Mouse (Mus musculus): Measurements from ENCODE around the gene Slc25a16. TPM values are rescaled to one million over a fixed set of nuclear protein-coding genes. Genes with fewer than 3 reads are reported as not detected.
"Not testable (repeated sequence)": the region's sequence is repeated elsewhere in the genome, so short reads cannot be mapped to it uniquely, and the experiment has no call there.

Slc25a16 gene
- total and polyA plus RNA-seq, 2 experiments from 2014 or later = 13.7 to 15.7 TPM

GRCm38 (mm10) chr10:62900144-62900543, 20.3 kb upstream of the Slc25a16 start:
- no peak overlapping the region for H3K9ac ChIP-seq (replicated peaks; ENCODE audit: low read length)
- no peaks in the 10 kb centered on the region for H3K27me3 ChIP-seq (ENCODE audit: insufficient read depth, low read length)
- H3K9me3 ChIP-seq (ENCODE audit: low read length) = no peaks in the 10 kb centered on the region
- TF ChIP-seq CTCF (IDR thresholded peaks at IDR 0.05; ENCODE audit: low read depth) = no peak
- WGBS = 97% methylated on average over 4 of the region's 4 CpGs
- H3K4me2 ChIP-seq (ENCODE audit: low read depth, low read length) = no peak overlapping the region
- H3K4me1 ChIP-seq (ENCODE audit: insufficient read depth, low read length) = no peaks in the 10 kb centered on the region
- ATAC-seq (no peak), DNase-seq (ENCODE audit: low spot score) (no peak)
- no peak overlapping the region for H3K4me3 ChIP-seq (ENCODE audit: low read length)
- no peak overlapping the region for H3K27ac ChIP-seq
- no peaks in the 10 kb centered on the region for H3K36me3 ChIP-seq (ENCODE audit: insufficient read depth, low read length)

- 46% methylated on average over 8 of the region's 8 CpGs for WGBS
- no peaks in the 10 kb centered on the region for H3K27me3 ChIP-seq (ENCODE audit: insufficient read depth, low read length)
- H3K27ac ChIP-seq = no peak overlapping the region
- ATAC-seq = no peak
- H3K4me3 ChIP-seq (ENCODE audit: low read length) = no peak overlapping the region
- no peak overlapping the region for H3K4me2 ChIP-seq (ENCODE audit: low read depth, low read length)
- no peaks in the 10 kb centered on the region for H3K4me1 ChIP-seq (ENCODE audit: insufficient read depth, low read length)
- H3K9ac ChIP-seq (replicated peaks; ENCODE audit: low read length) = no peak overlapping the region
- no peak for DNase-seq (ENCODE audit: low spot score)
- no peaks in the 10 kb centered on the region for H3K9me3 ChIP-seq (ENCODE audit: low read length)
- H3K36me3 ChIP-seq (ENCODE audit: insufficient read depth, low read length) = no peaks in the 10 kb centered on the region
- no peak for TF ChIP-seq CTCF (IDR thresholded peaks at IDR 0.05; ENCODE audit: low read depth)
Observed at GRCm38 (mm10) chr10:62901826-62902225, 18.6 kb upstream of the Slc25a16 start.

- Histone ChIP-seq H3K4me1 (ENCODE audit: insufficient read depth, low read length) (no peaks in the 10 kb centered on the region), H3K27ac (no peak overlapping the region), H3K36me3 (ENCODE audit: insufficient read depth, low read length) (no peaks in the 10 kb centered on the region), H3K4me3 (ENCODE audit: low read length) (no peak overlapping the region), H3K4me2 (ENCODE audit: low read depth, low read length) (no peak overlapping the region), H3K27me3 (ENCODE audit: insufficient read depth, low read length) (no peaks in the 10 kb centered on the region), H3K9me3 (ENCODE audit: low read length) (no peaks in the 10 kb centered on the region), H3K9ac (replicated peaks; ENCODE audit: low read length) (no peak overlapping the region)
- TF ChIP-seq CTCF (IDR thresholded peaks at IDR 0.05; ENCODE audit: low read depth) = no peak
- ATAC-seq (no peak), DNase-seq (ENCODE audit: low spot score) (no peak)
- 54% methylated on average over 1 of the region's 1 CpGs for WGBS
Observed at GRCm38 (mm10) chr10:62902829-62903228, 17.6 kb upstream of the Slc25a16 start.

GRCm38 (mm10) chr10:62906336-62906735, 14.1 kb upstream of the Slc25a16 start:
- Histone ChIP-seq H3K4me2 (ENCODE audit: low read depth, low read length) (no peak overlapping the region), H3K27me3 (ENCODE audit: insufficient read depth, low read length) (no peaks in the 10 kb centered on the region), H3K9me3 (ENCODE audit: low read length) (no peaks in the 10 kb centered on the region), H3K27ac (no peak overlapping the region), H3K36me3 (ENCODE audit: insufficient read depth, low read length) (no peaks in the 10 kb centered on the region), H3K4me3 (ENCODE audit: low read length) (no peak overlapping the region), H3K4me1 (ENCODE audit: insufficient read depth, low read length) (no peaks in the 10 kb centered on the region), H3K9ac (replicated peaks; ENCODE audit: low read length) (no peak overlapping the region)
- no peak for TF ChIP-seq CTCF (IDR thresholded peaks at IDR 0.05; ENCODE audit: low read depth)
- DNase-seq (ENCODE audit: low spot score) (no peak), ATAC-seq (no peak)
- 96% methylated on average over 7 of the region's 7 CpGs for WGBS

GRCm38 (mm10) chr10:62908896-62909295, 11.5 kb upstream of the Slc25a16 start, which contains the start of gene Tet1:
Gene Tet1 (minus strand): TSS chr10:62908996.
- ATAC-seq; H3K9me3 ChIP-seq (ENCODE audit: low read length); H3K4me3 ChIP-seq (ENCODE audit: low read length); H3K9ac ChIP-seq (replicated peaks; ENCODE audit: low read length); H3K27ac ChIP-seq; DNase-seq (ENCODE audit: low spot score); H3K4me2 ChIP-seq (ENCODE audit: low read depth, low read length); H3K36me3 ChIP-seq (ENCODE audit: insufficient read depth, low read length); H3K4me1 ChIP-seq (ENCODE audit: insufficient read depth, low read length); H3K27me3 ChIP-seq (ENCODE audit: insufficient read depth, low read length): not testable (repeated sequence)
- no CpG with 5 or more reads among the region's 1 CpGs for WGBS

GRCm38 (mm10) chr10:62911120-62911519, 9.3 kb upstream of the Slc25a16 start:
- no peak overlapping the region for H3K27ac ChIP-seq
- H3K9me3 ChIP-seq (ENCODE audit: low read length) = no peaks in the 10 kb centered on the region
- no peak for TF ChIP-seq CTCF (IDR thresholded peaks at IDR 0.05; ENCODE audit: low read depth)
- H3K9ac ChIP-seq (replicated peaks; ENCODE audit: low read length) = no peak overlapping the region
- no peak overlapping the region for H3K4me3 ChIP-seq (ENCODE audit: low read length)
- ATAC-seq = no peak
- H3K36me3 ChIP-seq (ENCODE audit: insufficient read depth, low read length) = no peaks in the 10 kb centered on the region
- no peaks in the 10 kb centered on the region for H3K27me3 ChIP-seq (ENCODE audit: insufficient read depth, low read length)
- H3K4me2 ChIP-seq (ENCODE audit: low read depth, low read length) = no peak overlapping the region
- H3K4me1 ChIP-seq (ENCODE audit: insufficient read depth, low read length) = no peaks in the 10 kb centered on the region
- WGBS = 95% methylated on average over 2 of the region's 2 CpGs
- DNase-seq (ENCODE audit: low spot score) = no peak

GRCm38 (mm10) chr10:62918985-62919384, 1.4 kb upstream of the Slc25a16 start:
- no peak overlapping the region for H3K9ac ChIP-seq (replicated peaks; ENCODE audit: low read length)
- TF ChIP-seq CTCF (IDR thresholded peaks at IDR 0.05; ENCODE audit: low read depth) = no peak
- no peaks in the 10 kb centered on the region for H3K36me3 ChIP-seq (ENCODE audit: insufficient read depth, low read length)
- 85% methylated on average over 3 of the region's 3 CpGs for WGBS
- no peak overlapping the region for H3K27ac ChIP-seq
- no peaks in the 10 kb centered on the region for H3K27me3 ChIP-seq (ENCODE audit: insufficient read depth, low read length)
- DNase-seq (ENCODE audit: low spot score) = no peak
- ATAC-seq = no peak
- no peak overlapping the region for H3K4me3 ChIP-seq (ENCODE audit: low read length)
- H3K4me2 ChIP-seq (ENCODE audit: low read depth, low read length) = no peak overlapping the region
- H3K9me3 ChIP-seq (ENCODE audit: low read length) = no peaks in the 10 kb centered on the region
- H3K4me1 ChIP-seq (ENCODE audit: insufficient read depth, low read length) = peaks cover 3% of the 10 kb centered on the region; the same call in 1 of the 2 replicates
